Mouse (Mus musculus): ENCODE results near the gene Il4i1.

Il4i1 gene

GRCm38 (mm10) chr7:44815721-44816469 is at the start of gene Il4i1, which contains the start of gene Nup62:
Il4i1 (plus strand) TSS chr7:44816387.
Nup62 (plus strand) TSS chr7:44816088.
- peak; percentile 99 for DNase-seq (ENCODE audit: low spot score)

DNA sequence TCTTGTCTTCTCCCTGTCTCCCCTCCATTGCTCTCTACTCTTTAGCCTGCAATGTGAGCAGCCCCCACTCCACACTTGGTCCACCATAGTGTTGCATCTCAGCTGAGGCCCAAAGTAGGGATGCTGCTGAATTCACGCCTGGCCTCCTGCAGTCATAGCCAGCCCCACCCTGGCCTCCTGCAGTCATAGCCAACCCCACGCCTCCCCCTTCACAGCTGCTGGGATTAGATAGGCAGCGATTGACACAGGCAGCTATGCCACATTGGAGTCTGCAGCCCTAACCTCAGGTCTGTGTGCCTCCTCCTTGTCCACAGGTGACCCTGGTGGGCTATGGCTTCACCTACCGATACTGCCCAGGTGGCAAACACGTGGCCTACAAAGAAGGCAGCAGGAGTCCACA is 48.1 kb upstream of the Il4i1 start:
- no peak for DNase-seq (ENCODE audit: low spot score)

DNA sequence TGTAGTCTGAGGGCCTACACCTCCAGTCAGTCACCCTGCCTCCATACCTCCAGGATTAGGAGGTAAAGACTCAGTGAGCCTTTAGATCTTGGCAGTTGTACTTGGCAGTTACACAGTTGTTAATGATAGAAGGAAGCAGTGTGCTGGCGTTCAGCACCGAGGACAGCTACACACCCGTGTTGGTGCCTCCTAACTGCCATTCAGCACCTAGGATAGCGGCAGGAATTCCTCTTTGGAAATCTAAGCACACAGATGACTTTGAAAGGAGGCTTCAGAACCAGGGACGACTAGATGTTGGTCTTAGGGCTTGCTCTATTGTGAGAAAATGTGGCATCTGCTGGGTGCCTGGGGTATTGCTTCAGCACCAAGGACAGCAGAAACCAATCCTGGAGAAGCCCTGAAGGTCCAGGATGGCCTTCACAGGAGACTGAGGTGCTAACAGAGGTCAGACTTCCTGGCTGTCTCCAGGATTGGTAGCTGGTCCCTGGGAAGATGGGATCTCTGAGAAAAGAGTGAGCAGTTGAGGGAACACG is 46.1 kb upstream of the Il4i1 start:
- peak; percentile 60 for DNase-seq (ENCODE audit: low spot score)

GRCm38 (mm10) chr7:44772591-44773204 is 43.5 kb upstream of the Il4i1 start:
- DNase-seq (ENCODE audit: low spot score): no peak

GRCm38 (mm10) chr7:44776849-44777498 is 39.2 kb upstream of the Il4i1 start:
- DNase-seq (ENCODE audit: low spot score): no peak

DNA sequence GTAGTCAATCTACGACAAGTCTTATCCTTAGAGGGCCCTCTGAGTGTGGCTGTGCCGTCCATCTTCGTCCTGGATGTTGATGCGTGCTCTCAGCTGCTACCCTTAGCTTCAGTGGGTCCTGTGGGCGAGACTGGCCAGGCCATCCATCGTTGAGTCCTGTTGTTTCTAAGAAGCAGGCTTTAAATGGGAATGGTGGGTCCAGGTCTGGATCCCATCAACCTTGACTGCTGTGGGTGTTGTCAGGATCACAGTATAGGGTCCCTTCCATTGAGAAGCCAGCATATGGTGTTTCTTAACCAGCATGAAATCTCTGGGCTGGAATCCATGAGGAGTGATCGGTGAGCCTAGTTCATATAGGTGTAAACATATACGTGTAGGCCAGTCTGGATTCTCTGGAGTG is 36.1 kb upstream of the Il4i1 start:
- no peak for DNase-seq (ENCODE audit: low spot score)

GRCm38 (mm10) chr7:44789531-44789930 is 26.7 kb upstream of the Il4i1 start:
- DNase-seq (ENCODE audit: low spot score): no peak

- DNase-seq (ENCODE audit: low spot score): no peak
These were observed 26.1 kb upstream of the Il4i1 start for GRCm38 (mm10) chr7:44790066-44790465.

- no peak for DNase-seq (ENCODE audit: low spot score)
These were observed 23.4 kb upstream of the Il4i1 start for GRCm38 (mm10) chr7:44792781-44793180.

DNA sequence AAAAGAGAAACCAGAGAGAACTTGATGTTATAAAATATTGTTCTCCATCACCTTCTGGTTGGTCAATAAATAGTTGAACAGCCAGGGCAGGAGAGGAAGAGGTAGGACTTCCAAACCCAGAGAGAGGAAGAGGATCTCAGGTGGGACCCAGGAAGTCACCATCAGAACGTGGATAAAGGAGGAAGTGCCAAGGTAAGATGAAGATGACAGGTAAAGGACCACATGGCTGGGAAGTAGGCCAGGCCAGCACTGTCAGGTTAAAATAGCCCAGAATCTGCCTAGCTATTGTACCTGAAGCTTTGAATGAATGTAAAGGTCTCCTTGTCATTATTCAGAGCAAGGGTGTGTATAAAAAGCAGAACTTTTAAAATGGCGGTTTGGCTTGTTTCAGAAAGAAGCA is 7.3 kb upstream of the Il4i1 start:
- DNase-seq (ENCODE audit: low spot score): peak; percentile 0

- DNase-seq (ENCODE audit: low spot score): peak; percentile 1
These were observed 6.7 kb upstream of the Il4i1 start for GRCm38 (mm10) chr7:44809466-44809865.

GRCm38 (mm10) chr7:44810365-44810764 is 5.8 kb upstream of the Il4i1 start:
- DNase-seq (ENCODE audit: low spot score): no peak

DNA sequence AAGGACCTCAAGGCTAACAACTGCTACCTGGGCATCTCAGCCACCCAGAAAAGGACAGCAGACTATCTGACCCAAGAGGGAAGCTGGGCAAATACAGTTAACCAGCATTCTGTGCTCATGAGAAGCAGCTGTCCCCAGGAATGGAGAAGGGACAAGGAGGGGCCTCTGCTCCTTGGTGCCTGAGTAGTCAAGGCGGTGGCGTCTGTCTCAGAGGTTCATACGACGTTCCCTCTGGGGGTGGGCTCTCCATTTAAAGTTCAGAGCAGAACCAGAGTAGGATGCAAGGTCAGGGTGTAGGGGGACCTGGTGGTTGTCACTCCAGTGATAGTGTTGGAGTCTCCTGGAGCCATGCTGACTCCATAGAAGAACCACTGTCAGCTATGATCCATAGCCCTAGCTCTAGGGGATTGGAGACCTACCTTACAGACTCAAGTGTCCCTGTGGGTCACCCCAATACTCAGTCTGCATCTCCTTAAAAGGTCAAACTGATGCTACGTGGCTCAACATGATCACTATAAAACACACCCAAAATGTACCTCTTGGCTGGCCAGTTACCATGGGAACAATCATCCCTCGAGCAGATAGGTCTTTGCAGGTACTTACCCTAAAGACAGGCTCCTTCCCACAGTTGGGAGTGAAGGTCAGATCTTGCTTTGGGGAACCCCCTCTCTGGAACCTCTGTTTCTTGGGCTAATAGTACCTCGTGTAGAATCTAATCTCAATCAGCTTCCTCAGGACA is 5.2 kb upstream of the Il4i1 start:
- DNase-seq (ENCODE audit: low spot score): no peak

GRCm38 (mm10) chr7:44812651-44813325 is 3.4 kb upstream of the Il4i1 start:
- no peak for DNase-seq (ENCODE audit: low spot score)

GRCm38 (mm10) chr7:44813985-44814384 is 2.2 kb upstream of the Il4i1 start:
- DNase-seq (ENCODE audit: low spot score): no peak

DNA sequence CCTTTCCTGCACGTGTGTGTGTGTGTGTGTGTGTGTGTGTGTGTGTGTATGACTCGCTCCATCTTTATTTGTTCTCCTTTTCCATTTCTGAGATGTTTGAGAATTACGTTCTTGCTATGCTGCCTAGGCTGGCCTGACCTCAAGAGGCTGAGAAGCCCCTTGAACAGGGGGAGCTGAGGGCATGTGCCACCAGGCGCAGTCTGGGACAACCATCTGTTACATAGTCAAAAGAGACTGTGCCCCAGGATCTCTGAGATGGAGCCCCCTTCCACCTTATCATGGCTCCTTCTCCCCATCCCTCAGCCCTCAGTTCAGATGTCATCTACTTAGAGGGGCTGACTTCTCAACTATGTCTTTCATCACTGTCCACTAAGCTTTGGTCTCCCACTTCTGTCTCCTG is 1.8 kb upstream of the Il4i1 start:
- DNase-seq (ENCODE audit: low spot score): no peak

GRCm38 (mm10) chr7:44814952-44815553 is 1.1 kb upstream of the Il4i1 start:
- peak; percentile 4 for DNase-seq (ENCODE audit: low spot score)

- peak; percentile 75 for DNase-seq (ENCODE audit: low spot score)
These were observed 359 bp downstream of the Il4i1 start, which contains the start of gene Atf5 for GRCm38 (mm10) chr7:44816470-44817021. Atf5 (minus strand) TSS chr7:44816658.

DNA sequence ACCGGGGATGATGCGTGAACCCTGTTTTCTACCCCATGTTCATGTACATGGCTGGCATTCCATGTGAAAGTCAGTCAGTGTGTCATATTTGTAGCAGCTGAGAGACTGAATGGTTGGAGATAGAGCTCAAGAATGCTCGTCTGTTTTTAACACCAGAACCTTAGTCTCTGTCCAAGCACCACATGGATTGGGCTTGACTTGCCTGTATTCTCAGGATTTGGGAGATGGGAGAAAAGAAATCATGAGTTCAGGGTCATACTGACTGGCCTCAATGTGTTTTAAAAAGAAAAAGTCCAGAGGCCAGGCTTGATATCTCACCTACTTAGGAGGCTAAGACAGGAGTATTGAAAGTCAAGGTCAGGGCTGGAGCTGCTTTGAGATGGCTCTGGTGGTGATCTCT is 1.3 kb downstream of the Il4i1 start:
- DNase-seq (ENCODE audit: low spot score): no peak

DNA sequence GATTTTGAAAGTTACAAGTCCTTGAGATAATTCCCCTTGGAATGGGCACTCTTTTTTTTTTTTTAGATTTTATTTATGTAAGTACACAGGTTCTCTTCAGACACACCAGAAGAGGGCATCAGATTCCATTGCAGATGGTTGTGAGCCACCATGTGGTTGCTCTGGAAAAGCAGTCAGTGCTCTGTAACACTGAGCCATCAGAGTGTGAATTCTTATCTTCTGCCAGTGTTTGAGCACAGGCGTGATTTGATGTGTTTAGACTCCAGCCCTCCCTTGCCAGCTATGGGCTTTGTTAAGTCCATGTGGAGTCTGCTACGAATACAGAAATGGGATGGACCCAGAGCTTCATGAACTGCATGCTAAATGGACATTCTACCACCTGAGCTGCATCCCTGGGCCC is 2.0 kb downstream of the Il4i1 start:
- peak; percentile 4 for DNase-seq (ENCODE audit: low spot score)

- DNase-seq (ENCODE audit: low spot score): peak; percentile 71
These were observed 2.6 kb downstream of the Il4i1 start for GRCm38 (mm10) chr7:44818751-44819235.
